Mouse (Mus musculus): ENCODE results near the gene Hk2. TPM values are rescaled to one million over a fixed set of nuclear protein-coding genes. Genes with fewer than 3 reads are reported as not detected.

Gene Hk2
- 2.4 and 2.8 TPM in 2 replicates for polyA plus RNA-seq (2012; rRNA removed)

DNA sequence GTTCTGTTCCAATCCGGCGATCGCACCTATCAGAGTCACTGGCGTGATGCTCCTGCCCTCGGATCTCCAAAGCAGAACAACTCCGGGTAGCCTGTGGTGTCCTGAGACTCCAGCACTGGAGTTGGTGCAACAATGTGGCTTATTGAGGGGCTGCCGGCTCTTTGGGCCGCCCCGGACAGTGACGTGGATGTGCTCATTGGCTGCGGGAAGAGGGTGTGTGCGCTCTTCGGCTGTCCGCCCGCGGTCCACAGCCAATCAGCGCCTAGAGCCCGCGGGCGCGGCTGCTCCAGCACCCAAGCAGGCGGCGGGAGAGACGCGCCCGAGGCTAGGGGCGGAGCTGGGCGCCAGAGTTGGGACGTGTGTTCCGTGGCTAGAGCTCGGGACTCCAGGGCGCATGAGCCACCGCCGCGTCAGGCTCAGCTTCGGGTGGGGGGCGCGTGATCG is at the start of gene Hk2:
Gene Hk2 (minus strand): TSS at position 134 of the 444 bp plus-strand sequence.
- TF ChIP-seq CTCF (IDR thresholded peaks at IDR 0.05; ENCODE audit: extremely low read depth, insufficient read depth, low read length) = no peak
- TF ChIP-seq POLR2A (IDR thresholded peaks at IDR 0.05; ENCODE audit: extremely low read depth, insufficient read depth, low read length) = peak; percentile 47; the same call in 1 of the 2 replicates
- peak within 1 kb of the TSS; percentile 32 for H3K4me3 ChIP-seq (ENCODE audit: insufficient read depth, low read length)
- H3K27ac ChIP-seq (ENCODE audit: insufficient read depth, low read length) = no peak within 1 kb of the TSS
- no peaks in the 10 kb centered on the region for H3K4me1 ChIP-seq (ENCODE audit: control insufficient read depth, insufficient read depth, low read length)

GRCm38 (mm10) chr6:82821758-82822253 is 47.6 kb upstream of the Hk2 start:
- Histone ChIP-seq H3K4me3 (ENCODE audit: insufficient read depth, low read length) (no peak overlapping the region), H3K4me1 (ENCODE audit: control insufficient read depth, insufficient read depth, low read length) (no peaks in the 10 kb centered on the region), H3K27ac (ENCODE audit: insufficient read depth, low read length) (no peak overlapping the region)
- TF ChIP-seq CTCF (IDR thresholded peaks at IDR 0.05; ENCODE audit: extremely low read depth, insufficient read depth, low read length) (no peak), POLR2A (IDR thresholded peaks at IDR 0.05; ENCODE audit: extremely low read depth, insufficient read depth, low read length) (no peak)

GRCm38 (mm10) chr6:82820716-82821115 is 46.5 kb upstream of the Hk2 start:
- Histone ChIP-seq H3K4me3 (ENCODE audit: insufficient read depth, low read length) (no peak overlapping the region), H3K4me1 (ENCODE audit: control insufficient read depth, insufficient read depth, low read length) (no peaks in the 10 kb centered on the region), H3K27ac (ENCODE audit: insufficient read depth, low read length) (no peak overlapping the region)
- TF ChIP-seq POLR2A (IDR thresholded peaks at IDR 0.05; ENCODE audit: extremely low read depth, insufficient read depth, low read length) = no peak
- no peak for TF ChIP-seq CTCF (IDR thresholded peaks at IDR 0.05; ENCODE audit: extremely low read depth, insufficient read depth, low read length)

- no peaks in the 10 kb centered on the region for H3K4me1 ChIP-seq (ENCODE audit: control insufficient read depth, insufficient read depth, low read length)
- H3K27ac ChIP-seq (ENCODE audit: insufficient read depth, low read length) = no peak overlapping the region
- no peak overlapping the region for H3K4me3 ChIP-seq (ENCODE audit: insufficient read depth, low read length)
- TF ChIP-seq CTCF (IDR thresholded peaks at IDR 0.05; ENCODE audit: extremely low read depth, insufficient read depth, low read length) = no peak
- no peak for TF ChIP-seq POLR2A (IDR thresholded peaks at IDR 0.05; ENCODE audit: extremely low read depth, insufficient read depth, low read length)
Measured at GRCm38 (mm10) chr6:82814821-82815220, 40.6 kb upstream of the Hk2 start.

DNA sequence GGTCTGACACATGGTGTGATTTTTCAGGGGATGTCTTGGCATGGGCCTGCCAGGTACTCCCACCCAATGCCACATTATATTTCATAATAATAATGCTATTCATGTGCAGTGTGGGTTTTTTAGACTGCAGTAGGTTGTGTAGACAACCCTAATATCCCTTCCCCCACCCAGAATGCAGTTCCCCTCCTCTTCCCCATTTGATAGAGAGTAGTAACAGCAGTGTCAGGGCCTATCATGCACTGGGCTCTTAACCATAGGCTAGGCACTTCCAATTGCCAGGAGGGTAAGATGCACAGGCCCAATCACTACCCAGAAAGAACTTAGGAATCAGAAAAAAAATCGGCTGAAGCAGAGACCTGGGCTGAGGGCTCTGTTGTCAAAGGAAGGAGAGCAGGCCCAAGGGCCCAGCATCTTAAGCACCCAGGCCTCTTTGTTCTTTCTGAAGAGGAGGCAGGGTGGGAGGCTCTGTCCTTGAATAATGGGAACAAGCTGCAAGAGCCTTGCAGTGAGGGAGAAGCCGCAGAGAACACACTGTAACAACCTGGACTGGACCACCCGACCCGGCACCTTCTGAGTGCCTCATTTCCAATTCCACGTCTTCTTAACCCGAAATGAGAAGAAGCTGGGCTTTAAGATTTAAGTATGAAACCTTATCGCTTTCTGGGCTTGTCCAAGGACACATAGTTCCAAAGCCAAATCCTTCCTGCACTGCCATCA is 33.9 kb upstream of the Hk2 start:
- H3K4me1 ChIP-seq (ENCODE audit: control insufficient read depth, insufficient read depth, low read length) = no peaks in the 10 kb centered on the region
- no peak overlapping the region for H3K27ac ChIP-seq (ENCODE audit: insufficient read depth, low read length)
- H3K4me3 ChIP-seq (ENCODE audit: insufficient read depth, low read length) = no peak overlapping the region
- TF ChIP-seq POLR2A (IDR thresholded peaks at IDR 0.05; ENCODE audit: extremely low read depth, insufficient read depth, low read length) (no peak), CTCF (IDR thresholded peaks at IDR 0.05; ENCODE audit: extremely low read depth, insufficient read depth, low read length) (no peak)

DNA sequence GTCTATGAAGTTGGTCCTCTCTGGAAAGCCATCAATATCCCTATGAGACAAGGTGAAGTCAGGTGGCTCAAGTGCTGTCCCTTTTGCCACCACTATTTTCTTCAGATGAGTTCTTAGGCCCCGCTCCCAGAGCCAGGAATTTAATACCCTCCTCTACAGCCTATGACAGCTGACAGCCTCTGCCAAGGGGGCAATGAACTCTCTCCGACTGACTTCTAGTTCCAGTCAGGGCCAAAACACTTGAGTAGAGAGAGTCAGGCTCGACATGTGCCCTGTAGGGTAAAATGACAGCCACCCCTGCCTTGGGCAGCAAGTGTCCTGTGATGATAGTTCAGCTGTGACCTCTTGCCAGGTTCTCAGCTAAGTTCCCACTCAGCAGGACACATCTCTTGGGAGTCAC is 32.7 kb upstream of the Hk2 start:
- no peaks in the 10 kb centered on the region for H3K4me1 ChIP-seq (ENCODE audit: control insufficient read depth, insufficient read depth, low read length)
- no peak overlapping the region for H3K27ac ChIP-seq (ENCODE audit: insufficient read depth, low read length)
- no peak for TF ChIP-seq CTCF (IDR thresholded peaks at IDR 0.05; ENCODE audit: extremely low read depth, insufficient read depth, low read length)
- no peak for TF ChIP-seq POLR2A (IDR thresholded peaks at IDR 0.05; ENCODE audit: extremely low read depth, insufficient read depth, low read length)
- no peak overlapping the region for H3K4me3 ChIP-seq (ENCODE audit: insufficient read depth, low read length)

- no peak overlapping the region for H3K27ac ChIP-seq (ENCODE audit: insufficient read depth, low read length)
- no peak for TF ChIP-seq CTCF (IDR thresholded peaks at IDR 0.05; ENCODE audit: extremely low read depth, insufficient read depth, low read length)
- no peak for TF ChIP-seq POLR2A (IDR thresholded peaks at IDR 0.05; ENCODE audit: extremely low read depth, insufficient read depth, low read length)
- no peak overlapping the region for H3K4me3 ChIP-seq (ENCODE audit: insufficient read depth, low read length)
- H3K4me1 ChIP-seq (ENCODE audit: control insufficient read depth, insufficient read depth, low read length) = no peaks in the 10 kb centered on the region
Measured at GRCm38 (mm10) chr6:82806503-82806902, 32.2 kb upstream of the Hk2 start.

DNA sequence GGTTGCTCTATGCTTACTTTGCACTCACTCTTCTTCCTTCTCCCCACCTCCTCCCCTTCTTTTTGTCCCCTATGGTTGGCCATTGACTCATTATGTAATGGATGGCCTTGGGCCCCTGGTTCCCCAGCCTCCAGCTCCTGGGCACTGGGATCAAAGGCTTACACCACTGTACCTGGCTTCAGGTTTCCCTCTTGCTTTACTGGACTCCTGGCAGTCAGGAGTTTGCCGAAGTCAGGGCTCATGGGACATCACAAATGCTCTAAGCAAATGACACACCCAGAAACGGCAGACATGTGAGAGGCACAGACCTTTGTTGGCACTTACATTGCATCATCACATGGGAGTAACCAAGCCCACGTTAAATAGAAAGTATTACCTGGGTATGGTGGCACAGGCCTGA is 31.6 kb upstream of the Hk2 start:
- Histone ChIP-seq H3K4me3 (ENCODE audit: insufficient read depth, low read length) (no peak overlapping the region), H3K4me1 (ENCODE audit: control insufficient read depth, insufficient read depth, low read length) (no peaks in the 10 kb centered on the region), H3K27ac (ENCODE audit: insufficient read depth, low read length) (no peak overlapping the region)
- TF ChIP-seq CTCF (IDR thresholded peaks at IDR 0.05; ENCODE audit: extremely low read depth, insufficient read depth, low read length) = no peak
- TF ChIP-seq POLR2A (IDR thresholded peaks at IDR 0.05; ENCODE audit: extremely low read depth, insufficient read depth, low read length) = no peak

- Histone ChIP-seq H3K4me1 (ENCODE audit: control insufficient read depth, insufficient read depth, low read length) (no peaks in the 10 kb centered on the region), H3K27ac (ENCODE audit: insufficient read depth, low read length) (0 out of 2 replicates have a peak overlapping the region, but pooled peaks have one; percentile 13), H3K4me3 (ENCODE audit: insufficient read depth, low read length) (no peak overlapping the region)
- no peak for TF ChIP-seq CTCF (IDR thresholded peaks at IDR 0.05; ENCODE audit: extremely low read depth, insufficient read depth, low read length)
Measured at GRCm38 (mm10) chr6:82804984-82805383, 30.7 kb upstream of the Hk2 start.

GRCm38 (mm10) chr6:82798202-82798737 is 24.0 kb upstream of the Hk2 start:
- H3K4me1 ChIP-seq (ENCODE audit: control insufficient read depth, insufficient read depth, low read length) = no peaks in the 10 kb centered on the region
- TF ChIP-seq CTCF (IDR thresholded peaks at IDR 0.05; ENCODE audit: extremely low read depth, insufficient read depth, low read length) = no peak
- no peak overlapping the region for H3K4me3 ChIP-seq (ENCODE audit: insufficient read depth, low read length)
- H3K27ac ChIP-seq (ENCODE audit: insufficient read depth, low read length) = no peak overlapping the region

All from cortical plate, adult 2 months (tissue).